Mouse (Mus musculus) large intestine, adult 2 months (tissue): ENCODE results near the gene Tmem38b. TPM values are rescaled to one million over a fixed set of nuclear protein-coding genes. Genes with fewer than 3 reads are reported as not detected.
"Not testable (repeated sequence)": the region's sequence is repeated elsewhere in the genome, so short reads cannot be mapped to it uniquely, and the experiment has no call there.

Experiments
- DNase-seq: peaks from one replicate; pipeline ENCODE4 v3.0.0-alpha.2; 2012; ENCODE audit warnings: low read depth, low spot score
- WGBS: fragments of 180-500 bp; shearing (Covaris S2); methylation state at CpG from one replicate; pipeline ENCODE4 v1.1.7; 2018; 5-methylcytosine and 5-hydroxymethylcytosine counted together
- polyA plus RNA-seq: library from polyadenylated mRNA; depleted of rRNA; stranded (reverse); fragments of >200 nt; gene quantifications from 2 replicates; pipeline ENCODE4 v1.2.3, GENCODE M21; 2012; rRNA removed

Gene Tmem38b
- 2.5 and 2.7 TPM in 2 replicates for polyA plus RNA-seq

DNA sequence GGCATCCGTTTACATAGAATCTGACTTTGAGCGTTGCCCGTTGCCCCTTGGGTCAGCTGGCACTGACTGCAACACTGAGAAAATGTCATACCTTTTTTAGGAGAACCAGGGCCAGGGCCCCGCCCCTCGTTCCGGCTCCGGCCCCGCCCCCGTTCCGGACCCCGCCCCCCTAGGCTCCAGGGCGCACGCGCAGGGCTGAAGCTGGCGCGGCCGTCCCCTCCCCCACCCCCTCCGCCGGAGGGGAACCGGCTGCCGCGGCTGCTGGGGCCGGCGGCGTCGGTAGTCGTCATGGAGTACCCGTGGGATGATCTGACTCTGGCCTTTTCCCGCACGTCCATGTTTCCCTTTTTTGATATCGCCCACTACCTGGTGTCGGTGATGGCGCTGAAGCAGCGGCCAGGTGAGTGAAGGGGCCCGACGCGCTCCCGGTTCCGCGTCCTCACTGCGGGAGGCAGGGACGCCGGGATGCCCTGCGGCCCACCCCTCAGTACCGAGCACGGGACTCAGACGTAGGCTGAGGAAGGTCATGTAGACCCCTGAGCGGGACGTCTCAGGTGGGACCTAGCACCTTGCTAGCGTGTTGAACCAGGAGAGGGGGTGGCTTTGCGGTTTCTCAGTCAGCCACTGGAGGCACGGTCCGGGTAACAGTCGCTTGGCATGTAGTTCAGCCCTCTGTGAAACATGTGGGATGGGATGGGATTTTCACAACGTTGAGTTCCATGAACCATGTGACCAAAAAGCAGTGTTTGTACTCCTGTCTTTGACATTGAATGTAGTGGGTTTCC is at the start of gene Tmem38b:
TSS of gene Tmem38b (plus strand) at position 225 of the 785 bp plus-strand sequence.
- WGBS, result under 1% methylated on average over 55 of the region's 55 CpGs

DNA sequence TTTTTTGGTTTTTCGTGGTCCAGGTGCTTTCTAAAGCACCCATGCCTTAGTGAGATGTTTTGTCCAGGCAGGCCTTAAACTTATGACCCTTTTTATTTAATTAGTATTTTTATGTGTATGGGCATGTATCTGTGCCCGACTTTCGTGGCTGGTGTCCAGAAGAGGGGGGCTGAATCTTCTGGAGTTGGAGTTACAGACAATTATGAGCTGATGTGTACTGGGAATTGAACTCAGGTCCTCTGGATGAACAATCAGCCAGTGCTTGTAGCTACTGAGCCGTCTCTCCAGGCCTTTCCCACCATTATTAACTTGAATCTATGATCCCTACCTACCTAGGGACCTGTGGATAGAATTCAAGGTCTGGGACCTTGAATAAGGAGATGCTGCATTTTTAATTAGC is 44.4 kb upstream of the Tmem38b start:
- DNase-seq, result no peak
- 66% methylated on average over 4 of the region's 4 CpGs for WGBS

More for the DNA sequence above, at the start of gene Tmem38b:
- no peak for DNase-seq

DNA sequence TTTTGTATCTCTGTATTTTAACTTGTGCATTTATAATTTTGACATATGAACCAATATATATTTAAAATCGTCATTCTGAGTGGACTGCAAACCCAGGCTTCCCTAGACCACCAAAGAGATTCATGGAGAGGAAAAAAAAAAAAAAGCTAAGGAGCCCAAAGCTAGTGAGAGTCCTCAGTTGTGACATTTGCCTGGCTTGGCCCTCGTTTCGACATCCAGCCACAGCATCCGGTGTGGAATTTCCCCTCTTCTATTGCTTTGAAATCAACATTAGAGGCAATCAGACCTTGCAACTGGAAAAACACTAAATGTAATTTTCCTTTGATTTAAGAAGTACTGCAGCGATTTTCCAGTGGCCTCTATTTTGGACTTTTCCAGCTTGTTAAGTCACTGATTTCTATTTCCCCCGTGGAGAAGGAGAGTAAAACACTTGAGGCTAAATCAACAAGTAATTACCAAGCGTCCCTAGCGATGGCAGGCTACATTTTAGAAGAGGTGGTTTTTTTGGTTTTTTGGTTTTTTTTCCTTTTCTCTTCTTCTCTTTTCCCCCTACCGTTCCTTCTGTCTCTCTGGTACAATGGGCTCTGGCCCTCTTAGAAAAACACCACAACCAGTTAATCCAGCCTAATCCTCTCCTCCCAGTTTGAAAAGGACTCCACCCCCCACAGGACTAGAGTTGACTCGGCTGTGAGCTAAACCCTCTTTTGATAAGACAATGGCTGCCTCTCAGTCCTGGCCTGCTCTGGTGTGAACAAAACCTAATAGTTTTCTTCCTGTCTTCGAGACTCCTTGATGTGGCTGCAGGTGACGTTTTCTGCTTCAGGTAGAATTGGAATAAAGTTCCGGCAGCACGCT is 43.4 kb upstream of the Tmem38b start:
- 47% methylated on average over 14 of the region's 14 CpGs for WGBS
- no peak for DNase-seq

DNA sequence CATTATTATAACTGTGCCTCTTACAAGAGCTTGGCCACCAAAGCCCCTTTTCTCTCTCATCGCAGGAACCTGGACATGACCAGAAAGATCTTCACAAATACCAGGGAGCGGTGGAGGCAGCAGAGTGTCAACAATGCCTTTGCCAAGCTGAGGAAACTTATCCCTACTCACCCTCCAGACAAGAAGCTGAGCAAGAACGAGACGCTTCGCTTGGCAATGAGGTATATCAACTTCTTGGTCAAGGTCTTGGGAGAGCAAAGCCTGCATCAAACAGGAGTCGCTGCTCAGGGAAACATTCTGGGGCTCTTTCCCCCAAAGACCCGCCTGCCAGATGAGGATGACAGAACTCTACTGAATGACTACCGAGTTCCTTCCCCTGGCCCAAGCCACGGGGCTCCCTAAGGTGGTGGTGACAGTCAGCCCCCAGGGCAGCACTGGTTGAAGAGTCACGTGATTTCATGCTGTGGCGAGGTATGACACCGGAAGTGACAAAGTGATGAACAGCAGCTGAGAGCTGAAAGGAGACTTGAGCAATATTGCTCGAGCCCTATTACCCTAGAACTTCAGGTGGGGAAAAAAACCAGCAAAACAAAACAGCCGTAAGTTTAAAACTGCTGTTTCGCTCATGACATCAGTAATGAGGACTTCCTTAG is 40.0 kb upstream of the Tmem38b start:
- no peak for DNase-seq
- WGBS, result 79% methylated on average over 15 of the region's 15 CpGs

DNA sequence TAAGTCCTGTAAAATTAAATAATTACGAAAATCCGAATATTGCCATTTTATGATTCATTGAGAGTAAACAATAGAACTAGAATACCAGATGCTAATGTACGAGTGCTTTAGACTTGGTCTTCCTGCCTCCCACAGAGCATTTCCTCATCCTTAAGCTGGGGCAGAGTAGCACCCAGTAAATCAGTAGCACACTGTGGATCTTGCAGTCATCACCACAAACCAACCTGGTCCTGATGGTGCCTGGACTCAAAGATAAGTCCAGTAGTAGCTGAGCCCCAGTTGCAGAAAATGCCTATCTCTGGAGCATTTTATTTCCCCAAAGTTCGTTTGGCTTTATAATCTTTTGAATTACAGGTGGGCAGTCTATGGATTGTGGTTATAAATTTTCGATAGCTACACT is 39.0 kb upstream of the Tmem38b start:
- DNase-seq, result no peak
- 61% methylated on average over 5 of the region's 5 CpGs for WGBS

DNA sequence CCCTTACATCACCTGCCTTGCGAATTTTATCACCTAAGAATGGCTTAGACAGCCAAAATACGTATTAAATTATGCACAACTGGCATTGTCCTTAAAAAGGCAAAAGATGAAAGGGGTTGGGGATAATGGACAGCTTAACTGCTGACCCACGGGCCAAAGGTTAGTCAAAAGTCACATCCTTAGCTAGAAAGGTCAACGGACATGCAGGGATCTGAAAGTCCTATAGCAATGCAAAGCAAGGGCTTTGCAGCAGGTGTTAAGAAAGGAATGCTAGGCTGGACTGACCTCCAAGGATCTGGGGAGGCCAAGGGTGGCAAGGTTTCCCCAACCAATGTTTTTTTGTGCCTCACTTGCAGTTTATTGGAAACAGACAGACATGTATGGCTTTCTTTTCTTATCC is 36.5 kb upstream of the Tmem38b start:
- DNase-seq, result no peak
- 26% methylated on average over 4 of the region's 4 CpGs for WGBS

DNA sequence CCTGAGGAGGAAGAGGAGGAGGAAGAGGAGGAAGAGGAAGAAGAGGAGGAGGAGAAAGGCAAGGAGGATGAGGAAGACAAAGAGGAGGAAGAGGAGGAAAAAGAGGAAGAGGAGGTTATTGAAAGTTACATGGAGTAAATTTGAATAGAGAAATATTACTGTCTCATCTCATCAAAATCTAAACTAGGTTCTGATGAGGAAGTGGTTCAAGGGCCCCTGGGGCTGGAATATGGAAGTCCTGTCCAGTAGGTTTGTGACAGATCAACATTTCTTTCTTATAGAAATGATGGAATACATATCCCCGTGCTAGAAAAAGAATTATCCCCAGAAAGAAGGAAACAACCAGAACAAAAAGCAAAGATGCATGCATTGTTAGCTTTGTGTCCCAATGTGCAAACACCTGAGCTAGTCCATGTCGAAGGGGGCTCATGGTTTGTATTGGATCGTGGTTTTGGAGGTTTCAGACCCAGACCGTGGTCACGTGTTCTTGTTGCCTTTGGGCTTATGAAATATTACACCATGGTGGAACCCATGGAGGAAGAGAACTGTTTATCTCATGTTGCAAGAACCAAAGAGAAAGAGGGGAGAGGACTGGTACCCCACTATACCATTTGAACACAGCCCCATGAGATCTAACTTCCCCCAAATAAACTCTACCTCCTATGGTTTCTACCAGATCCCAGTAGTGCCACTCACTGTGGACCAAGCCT is 31.4 kb upstream of the Tmem38b start:
- 89% methylated on average over 5 of the region's 5 CpGs for WGBS
- DNase-seq, result no peak

DNA sequence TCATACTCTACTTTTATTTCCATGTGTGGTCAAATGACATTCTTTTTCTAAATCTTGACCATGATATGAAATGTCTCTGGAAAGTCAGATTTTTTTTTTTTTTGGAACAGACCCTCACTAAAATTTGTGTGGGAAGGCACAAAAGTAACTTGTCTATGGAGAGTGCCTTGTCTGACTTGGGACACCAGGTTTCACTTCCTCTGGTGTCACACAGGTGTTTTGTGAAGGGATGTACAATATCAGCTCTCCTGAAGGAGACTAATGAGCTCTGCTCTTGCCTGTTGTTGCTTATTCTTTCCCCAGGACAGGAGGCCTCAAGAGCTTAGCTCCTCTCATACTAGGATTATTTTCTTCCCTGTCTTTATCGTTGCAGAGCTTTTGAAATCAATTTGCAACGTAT is 30.8 kb upstream of the Tmem38b start:
- DNase-seq, result no peak
- WGBS, result 79% methylated on average over 2 of the region's 2 CpGs

DNA sequence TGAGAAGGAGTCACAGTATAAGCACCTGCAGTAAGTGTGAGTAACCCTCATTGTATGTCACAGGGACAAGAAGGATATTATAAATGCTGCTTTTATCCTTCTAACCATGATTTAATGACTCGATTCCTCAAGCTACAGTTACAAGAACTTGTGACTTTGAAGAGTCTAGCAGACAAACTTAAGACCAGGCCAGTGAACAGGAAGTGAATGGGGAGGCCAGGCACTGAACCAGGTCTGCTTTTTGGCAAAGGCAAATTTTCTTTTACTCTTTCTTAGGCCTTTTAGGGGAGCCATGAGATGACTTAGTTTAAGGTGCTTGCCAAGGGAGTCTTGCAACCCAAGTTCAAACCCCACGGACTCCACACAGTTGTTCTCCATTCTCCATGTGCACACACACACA is 30.1 kb upstream of the Tmem38b start:
- no peak for DNase-seq
- WGBS, result 73% methylated on average over 2 of the region's 2 CpGs

DNA sequence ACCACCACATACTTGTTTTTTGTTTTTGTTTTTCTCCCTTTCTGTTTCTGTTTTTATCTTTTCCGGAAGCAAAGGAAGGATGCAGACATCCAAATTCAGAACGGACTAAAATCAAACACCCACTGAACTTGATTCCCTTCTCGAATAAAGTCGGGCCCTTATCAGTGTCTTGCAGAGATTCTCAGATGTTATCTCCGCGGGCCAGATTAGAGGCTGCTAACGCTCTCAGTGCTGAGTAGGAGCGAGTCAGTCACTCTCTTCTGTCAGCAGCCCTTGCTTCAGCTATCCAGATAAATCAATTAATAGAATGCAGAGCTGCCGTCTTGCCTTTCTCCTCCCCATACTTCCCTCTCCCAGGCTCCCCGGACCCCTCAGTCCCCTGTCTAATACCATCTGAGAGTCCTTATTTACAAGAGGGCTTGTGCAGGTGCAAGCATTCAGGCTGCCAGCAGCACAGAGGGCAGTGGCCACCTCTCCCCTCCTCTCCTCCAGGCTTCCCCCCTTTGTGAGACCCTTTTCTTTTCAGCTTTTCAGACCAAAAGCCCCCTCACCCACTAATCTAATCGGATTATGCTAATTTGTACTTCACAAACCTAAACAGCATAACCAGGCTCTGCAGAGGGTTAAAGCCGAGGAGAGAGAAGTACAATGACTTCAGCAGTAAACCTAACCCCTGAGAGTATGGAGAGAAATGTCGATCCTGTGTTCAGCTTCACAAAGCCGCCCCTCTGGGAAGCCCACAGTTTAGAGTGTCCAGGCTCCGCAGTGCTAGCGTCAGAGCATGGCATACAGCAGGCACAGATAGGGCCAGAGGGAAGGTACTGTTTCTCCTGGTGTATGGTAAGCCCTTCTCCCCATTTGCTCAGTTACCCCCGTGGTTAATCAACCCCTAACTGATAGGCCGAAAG is 28.7 kb upstream of the Tmem38b start:
- WGBS, result 38% methylated on average over 18 of the region's 18 CpGs
- DNase-seq, result no peak

DNA sequence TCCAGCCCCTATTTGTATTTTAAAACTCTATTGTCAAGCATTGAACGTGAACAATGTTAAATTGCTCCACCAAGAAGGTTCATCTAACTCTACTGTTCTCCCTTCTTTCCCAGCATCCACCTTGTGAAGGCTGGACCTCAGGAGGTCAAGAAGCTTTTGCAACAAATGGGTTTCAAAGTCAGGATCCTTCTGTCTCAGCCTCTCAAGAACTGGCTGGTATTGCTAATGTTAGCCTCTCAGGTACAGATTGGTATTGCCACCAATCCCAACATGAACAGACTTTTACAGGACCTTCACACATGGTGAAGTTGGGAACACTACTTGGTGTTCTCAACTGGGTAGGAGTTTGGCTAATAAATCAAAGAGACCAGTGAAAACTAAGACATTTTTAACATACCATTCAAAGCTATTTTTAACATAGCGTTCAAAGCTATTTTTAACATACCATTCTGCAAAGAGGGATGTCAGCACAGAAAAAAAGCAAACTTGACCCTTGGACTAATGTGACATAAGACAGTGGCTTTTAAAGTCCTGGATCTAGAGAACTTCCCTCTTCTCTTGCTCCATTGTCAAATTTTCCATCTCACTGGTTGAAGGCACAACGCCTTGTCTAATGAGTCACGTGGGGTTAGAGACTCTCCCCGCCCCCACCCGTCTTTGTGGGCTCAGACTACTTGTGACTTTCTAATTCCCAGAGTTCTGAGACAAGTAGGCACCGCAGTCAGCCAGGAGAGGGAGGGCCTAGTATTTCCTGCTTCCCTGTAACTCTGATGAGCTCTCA is 26.8 kb upstream of the Tmem38b start:
- WGBS, result 42% methylated on average over 7 of the region's 7 CpGs
- DNase-seq, result no peak

DNA sequence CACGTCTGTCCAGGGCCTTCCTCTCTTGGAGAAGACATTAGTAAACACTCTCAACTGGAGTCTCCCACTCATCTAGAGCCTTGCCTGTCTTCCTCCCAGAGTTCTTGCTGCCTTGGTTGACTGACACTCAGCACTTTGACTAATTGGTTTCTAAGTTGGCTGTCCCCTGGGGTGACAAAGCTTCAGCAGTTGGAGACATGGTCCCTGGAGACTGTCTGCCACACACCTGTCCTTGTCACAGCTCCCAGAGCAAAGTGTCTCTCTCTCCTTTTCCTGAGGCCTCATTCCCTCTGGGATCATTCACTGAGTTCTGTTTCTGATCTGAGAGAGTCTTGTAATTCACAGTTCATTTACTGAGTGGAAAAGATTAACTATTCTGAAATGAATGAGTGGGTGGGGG is 26.1 kb upstream of the Tmem38b start:
- DNase-seq, result no peak
- 66% methylated on average over 1 of the region's 1 CpGs for WGBS

DNA sequence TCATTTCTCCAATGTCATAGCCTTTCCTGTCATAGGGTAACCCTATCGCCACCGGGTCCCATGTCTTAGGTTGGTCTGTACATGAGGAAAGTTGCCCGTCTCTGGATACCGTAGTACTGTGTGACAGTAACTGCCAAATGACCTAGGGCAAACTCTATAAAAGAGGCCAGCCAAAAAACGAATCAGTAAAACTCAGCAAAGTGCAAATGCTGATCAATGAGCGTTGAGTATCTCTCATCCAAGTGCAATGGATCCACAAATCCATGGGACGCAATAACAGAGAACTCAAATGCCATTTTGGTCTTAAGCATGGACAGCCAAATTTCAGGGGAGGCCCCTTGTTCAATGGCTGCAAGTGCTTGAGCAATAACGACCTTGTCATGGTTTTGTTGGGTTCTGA is 22.2 kb upstream of the Tmem38b start:
- 91% methylated on average over 8 of the region's 8 CpGs for WGBS

DNA sequence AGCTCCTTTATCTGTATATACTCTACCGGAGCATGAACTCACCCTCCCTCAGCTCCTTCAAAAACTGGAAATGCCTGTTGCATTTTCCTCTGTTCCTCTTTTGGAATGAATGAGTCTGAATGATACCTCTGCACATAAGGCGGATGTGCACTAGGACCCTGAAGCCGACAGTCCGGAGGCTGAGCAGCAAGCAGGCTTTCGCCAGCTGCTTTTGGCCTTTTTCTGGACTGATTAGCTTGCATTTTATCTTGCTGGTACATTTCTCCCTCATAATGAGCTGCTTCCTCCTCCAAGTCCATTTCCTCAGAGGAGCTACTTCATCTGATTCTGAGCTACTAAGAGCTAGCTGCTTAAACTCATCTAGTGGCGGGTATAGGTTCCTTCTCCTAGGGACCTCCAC is 19.4 kb upstream of the Tmem38b start:
- 83% methylated on average over 6 of the region's 6 CpGs for WGBS
- DNase-seq, result not testable (repeated sequence)

More for the DNA sequence above, 22.2 kb upstream of the Tmem38b start:
- DNase-seq, result not testable (repeated sequence)

DNA sequence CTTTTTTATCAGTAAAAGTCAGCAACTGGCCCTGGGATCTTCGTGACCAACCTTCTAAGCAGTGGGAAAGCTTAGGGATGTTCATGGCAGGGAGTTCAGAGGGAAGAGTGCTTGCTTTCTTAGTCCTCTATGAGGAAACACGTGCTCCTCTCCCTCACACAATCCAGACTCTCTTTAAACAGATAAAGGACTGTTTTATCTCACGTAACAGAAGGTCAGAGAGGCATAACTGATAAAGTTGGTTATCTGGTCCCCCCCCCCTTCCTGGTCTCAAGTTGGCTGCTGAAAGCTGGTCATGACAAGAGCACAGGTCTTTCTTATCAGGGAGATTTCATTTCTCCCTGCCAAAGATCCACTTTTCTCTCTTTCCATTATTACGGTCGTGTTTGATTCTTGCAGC is 7.5 kb upstream of the Tmem38b start:
- WGBS, result 56% methylated on average over 5 of the region's 5 CpGs
- DNase-seq, result no peak

DNA sequence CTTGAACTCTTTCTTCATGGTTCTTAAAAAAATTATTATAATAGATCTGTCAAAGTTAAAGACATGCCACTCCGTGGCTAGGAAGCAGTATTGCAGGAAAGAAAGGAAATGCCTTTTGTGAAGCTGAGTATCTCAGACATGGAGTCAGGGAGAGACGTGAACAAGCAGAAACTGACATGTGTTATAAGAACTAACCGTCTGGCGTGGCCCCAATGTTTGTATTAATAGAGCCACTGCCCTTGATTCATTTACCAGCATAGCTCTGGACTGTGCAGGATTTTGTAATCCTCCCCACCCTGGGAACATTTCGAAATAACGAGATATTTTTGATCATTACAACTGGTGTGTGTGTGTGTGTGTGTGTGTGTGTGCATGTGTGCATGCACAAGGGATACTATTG is 2.1 kb upstream of the Tmem38b start:
- no peak for DNase-seq
- 27% methylated on average over 6 of the region's 6 CpGs for WGBS

DNA sequence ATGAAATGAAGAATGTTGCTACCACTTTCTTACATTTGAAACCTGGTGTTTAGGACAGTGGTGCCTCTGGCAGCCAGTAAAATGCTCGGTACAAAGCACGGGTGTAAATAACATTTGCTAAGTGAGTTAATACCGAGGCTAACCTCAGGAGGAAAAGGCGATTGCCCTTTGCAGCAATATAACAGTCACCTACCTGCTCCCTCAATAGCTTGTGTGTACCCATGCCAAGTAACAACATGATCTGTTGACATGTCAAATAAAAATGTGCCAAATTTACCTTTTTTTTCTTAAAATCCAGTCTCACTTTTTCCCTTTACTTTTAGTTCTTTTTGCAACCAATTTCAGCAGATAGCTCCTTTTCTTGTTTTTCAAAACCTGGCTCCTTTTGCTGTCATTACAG is 1.0 kb upstream of the Tmem38b start:
- no peak for DNase-seq

DNA sequence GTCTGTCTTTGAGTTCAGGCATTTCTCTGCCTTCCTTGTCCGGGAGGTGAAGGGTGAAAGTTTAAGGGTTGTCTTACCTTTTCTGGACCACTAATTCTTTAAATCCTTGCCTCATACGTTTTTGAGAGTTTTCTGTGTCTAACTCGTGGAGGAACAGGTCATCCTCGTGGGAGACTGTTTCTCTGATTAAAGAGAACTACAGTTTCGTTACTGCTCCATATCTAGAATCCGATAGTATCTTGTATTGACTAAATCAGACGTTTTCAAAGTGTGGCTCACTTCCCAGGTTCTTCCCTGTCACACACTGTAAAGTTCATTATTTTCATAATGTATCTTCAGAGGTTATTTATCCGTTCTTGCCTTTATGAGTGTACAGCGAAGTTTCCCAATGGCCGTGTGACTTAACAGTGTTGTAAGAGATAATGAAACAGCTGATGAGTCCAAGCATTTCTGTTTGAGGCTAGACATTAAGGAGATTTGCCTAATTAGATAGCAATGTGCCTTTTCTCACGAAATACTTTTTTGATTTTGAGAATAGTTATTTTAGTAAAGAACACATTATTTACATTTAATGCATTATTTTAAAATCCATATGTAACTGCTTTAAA is 900 bp downstream of the Tmem38b start:
- 3% methylated on average over 11 of the region's 11 CpGs for WGBS
- DNase-seq, result no peak

More for the DNA sequence above, 1.0 kb upstream of the Tmem38b start:
- 16% methylated on average over 4 of the region's 4 CpGs for WGBS
